Comparison of ENCODE assay signal across 9 mouse cellular contexts in genomic region chr12:58212924-58213450, GRCm38 (mm10). TPM values are rescaled to one million over a fixed set of nuclear protein-coding genes. Genes with fewer than 3 reads are reported as not detected.
DNase-seq lines count a peak whose midpoint lies in the region; TF ChIP-seq lines count a peak whose summit lies in the region.
"Had no signal": no experiment of that assay in that cellular context is flagged by ENCODE, and none has a peak within 500 bp of the region (broad histone marks: within the 10 kb centered on the region; RNA-seq: fewer than 3 reads in every experiment).

No protein-coding gene starts in this region.

- H3K4me1 ChIP-seq in heart, adult 2 months (ENCODE audit: control insufficient read depth, insufficient read depth, low read length): peaks cover 2% of the 10 kb centered on the region; the same call in 1 of the 2 replicates
- H3K4me1 ChIP-seq in brown adipose tissue, adult 24 weeks (ENCODE audit: control insufficient read depth, insufficient read depth, insufficient read length, low read length): peaks cover 9% of the 10 kb centered on the region
- H3K4me1 ChIP-seq in hindbrain, embryonic 10.5 days (replicated peaks): peaks cover 44% of the 10 kb centered on the region
- peaks cover 51% of the 10 kb centered on the region for H3K4me1 ChIP-seq in limb, embryonic 10.5 days
- H3K4me1 ChIP-seq in olfactory bulb, adult 2 months (ENCODE audit: control insufficient read depth, insufficient read depth, low read length): peaks cover 16% of the 10 kb centered on the region

- no peak for TF ChIP-seq POLR2A in heart, adult 2 months (IDR thresholded peaks at IDR 0.05; ENCODE audit: insufficient read depth, low read depth, low read length)
- no peak for TF ChIP-seq POLR2A in olfactory bulb, adult 2 months (IDR thresholded peaks at IDR 0.05; ENCODE audit: insufficient read depth, low read depth, low read length)

- H3K9me3 ChIP-seq in hindbrain, embryonic 10.5 days: no peaks in the 10 kb centered on the region
- H3K9me3 ChIP-seq in limb, embryonic 10.5 days (replicated peaks): no peaks in the 10 kb centered on the region

- H3K27ac ChIP-seq in heart, adult 2 months: no peak overlapping the region
- H3K27ac ChIP-seq in brown adipose tissue, adult 24 weeks (replicated peaks; ENCODE audit: low read depth, low read length): no peak overlapping the region
- H3K27ac ChIP-seq in hindbrain, embryonic 10.5 days: no peak overlapping the region
- no peak overlapping the region for H3K27ac ChIP-seq in limb, embryonic 10.5 days
- H3K27ac ChIP-seq in olfactory bulb, adult 2 months (ENCODE audit: insufficient read depth, low read depth, low read length): no peak overlapping the region

- whole genome bisulfite sequencing in heart, adult 2 months: 5% methylated on average over 29 of the region's 29 CpGs
- WGBS in hindbrain, embryonic 10.5 days: 2% methylated on average over 29 of the region's 29 CpGs
- 4% methylated on average over 29 of the region's 29 CpGs for WGBS in limb, embryonic 10.5 days
- WGBS in olfactory bulb, adult 2 months: under 1% methylated on average over 29 of the region's 29 CpGs

- peak in 1 of 2 experiments; percentile 22 for DNase-seq in heart, adult 2 months
- DNase-seq in heart, adult 9 months (ENCODE audit: low spot score in 2 of 2): no peak
- peak; percentile 35 for DNase-seq in hindbrain, embryonic 10.5 days (ENCODE audit: low spot score)
- DNase-seq in limb, embryonic 10.5 days (ENCODE audit: low spot score): peak; percentile 55
- no peak for DNase-seq in spleen, adult 18-20 months
- no peak for DNase-seq in Muller cell, postnatal 12 days (ENCODE audit: inconsistent ontology term)

- intact Hi-C loops in heart, adult 2 months (cut with DNase I): loop anchor here (5.0 to 10.0 kb wide), 2 partner anchors 119 to 332 kb away; no protein-coding TSS in a partner anchor

- TF ChIP-seq EP300 in heart, adult 2 months (IDR thresholded peaks at IDR 0.05; ENCODE audit: insufficient read depth, low read depth, low read length): no peak

- peaks cover 2% of the 10 kb centered on the region; the same call in 1 of the 2 replicates for H3K27me3 ChIP-seq in heart, adult 2 months (ENCODE audit: control insufficient read depth, insufficient read depth, low read length)
- H3K27me3 ChIP-seq in hindbrain, embryonic 10.5 days (ENCODE audit: insufficient read depth, poor library complexity, severe bottlenecking): peaks cover 70% of the 10 kb centered on the region
- H3K27me3 ChIP-seq in limb, embryonic 10.5 days (ENCODE audit: low read depth, poor library complexity, severe bottlenecking): peaks cover 46% of the 10 kb centered on the region
- H3K27me3 ChIP-seq: CH12.LX had no signal

- H3K9ac ChIP-seq in heart, adult 2 months (ENCODE audit: low read depth, low read length): no peak overlapping the region

- no peaks in the 10 kb centered on the region for H3K36me3 ChIP-seq in heart, adult 2 months (ENCODE audit: control insufficient read depth, insufficient read depth, low read length)
- no peaks in the 10 kb centered on the region for H3K36me3 ChIP-seq in hindbrain, embryonic 10.5 days
- H3K36me3 ChIP-seq in limb, embryonic 10.5 days: no peaks in the 10 kb centered on the region

- H3K79me2 ChIP-seq in heart, adult 2 months (replicated peaks; ENCODE audit: control insufficient read depth, insufficient read depth, low read length): no peaks in the 10 kb centered on the region

- TF ChIP-seq CTCF in heart, adult 2 months (IDR thresholded peaks at IDR 0.05): no peak
- no peak for TF ChIP-seq CTCF in olfactory bulb, adult 2 months (IDR thresholded peaks at IDR 0.05; ENCODE audit: insufficient read depth, low read depth, low read length)

- peak overlapping the region; percentile 46 for H3K4me3 ChIP-seq in heart, adult 2 months
- H3K4me3 ChIP-seq in brown adipose tissue, adult 24 weeks (ENCODE audit: insufficient read depth, low read depth, low read length): peak overlapping the region; percentile 70
- peak overlapping the region; percentile 60 for H3K4me3 ChIP-seq in hindbrain, embryonic 10.5 days
- H3K4me3 ChIP-seq in limb, embryonic 10.5 days: peak overlapping the region; percentile 60
- H3K4me3 ChIP-seq in olfactory bulb, adult 2 months (ENCODE audit: insufficient read depth, low read depth, low read length): peak overlapping the region; percentile 44

RNA-seq across cellular contexts. Expression of gene Sstr1, which starts 1.4 kb away (rescaled TPM):
- under 1 TPM in 1 of 2 experiments, not detected in 1; 0.18 TPM for total RNA-seq in heart, adult 2 months (2021)
- not detected in 2 replicates for polyA plus RNA-seq in heart, adult 2 months (2012; rRNA removed)
- not detected in 2 replicates for polyA plus RNA-seq in brown adipose tissue, adult 24 weeks (2012; ENCODE audit: insufficient read depth, insufficient read length, missing spikeins)
- polyA plus RNA-seq in hindbrain, embryonic 10.5 days (2016; fragmentation: Nextera tagmentation; extraction: Ambion mirVana): 0.44 and 0.54 TPM in 2 replicates
- polyA plus RNA-seq in limb, embryonic 10.5 days (2016; fragmentation: Nextera tagmentation; extraction: Ambion mirVana): 0.14 and 0.56 TPM in 2 replicates
- polyA plus RNA-seq in olfactory bulb, adult 2 months (2012; ENCODE audit: insufficient read depth, insufficient read length, low replicate concordance, missing spikeins): not detected in 2 replicates
- total RNA-seq: CH12.LX had no signal

RNA-seq across cellular contexts. Expression of gene Clec14a, which starts 56.1 kb away (rescaled TPM):
- 10 to 100 TPM in 1 of 2 experiments, 1 to 10 TPM in 1; 9.2 to 13.9 TPM for total RNA-seq in heart, adult 2 months (2021)
- polyA plus RNA-seq in heart, adult 2 months (2012; rRNA removed): 6.9 and 9.6 TPM in 2 replicates
- 2.3 and 2.8 TPM in 2 replicates for polyA plus RNA-seq in brown adipose tissue, adult 24 weeks (2012; ENCODE audit: insufficient read depth, insufficient read length, missing spikeins)
- polyA plus RNA-seq in hindbrain, embryonic 10.5 days (2016; fragmentation: Nextera tagmentation; extraction: Ambion mirVana): 5.6 and 5.7 TPM in 2 replicates
- polyA plus RNA-seq in limb, embryonic 10.5 days (2016; fragmentation: Nextera tagmentation; extraction: Ambion mirVana): 3.9 and 6.0 TPM in 2 replicates
- not detected in 2 replicates for polyA plus RNA-seq in olfactory bulb, adult 2 months (2012; ENCODE audit: insufficient read depth, insufficient read length, low replicate concordance, missing spikeins)
- total RNA-seq: CH12.LX had no signal

Comparison
In these comparisons a context has a peak if more than half of its experiments do, and no peak if none do; other contexts are left out.
1. DNase-seq: peak in hindbrain, embryonic 10.5 days (single experiment) and limb, embryonic 10.5 days (single experiment); none in heart, adult 9 months (0 of 2), spleen, adult 18-20 months (0 of 2) and Muller cell, postnatal 12 days (single experiment).
2. Peak in every context shown above with its lines, with median percentiles within 50 percentile points of each other: H3K4me3 ChIP-seq.